Mouse (Mus musculus): ENCODE results near the gene Samd11. TPM values are rescaled to one million over a fixed set of nuclear protein-coding genes. Genes with fewer than 3 reads are reported as not detected.

Gene Samd11
- polyA plus RNA-seq, 1 experiment, result 0.02 TPM

DNA sequence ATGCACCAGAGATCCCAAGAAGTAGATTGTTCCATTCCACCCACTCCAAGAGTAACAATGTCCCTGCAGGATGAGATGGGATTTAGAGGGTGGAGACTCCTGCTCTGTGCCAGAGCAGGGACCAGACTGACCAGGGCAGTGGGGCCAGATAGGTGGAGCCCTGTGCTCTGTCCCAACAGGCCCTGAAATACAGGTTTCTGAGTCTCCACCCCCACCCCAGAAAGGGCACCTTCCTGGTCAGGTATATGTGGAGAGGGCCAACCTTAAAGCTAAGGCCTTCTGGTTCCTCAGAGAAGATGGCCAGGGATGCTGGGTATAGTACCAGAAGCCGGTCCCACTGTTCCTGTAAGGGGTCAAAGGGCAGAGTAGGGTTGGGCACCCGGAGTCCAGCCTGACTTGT lies 31.2 kb downstream of the Samd11 start:
- no peak for TF ChIP-seq GATA1 (IDR thresholded peaks at IDR 0.05; ENCODE audit: low read length)

DNA sequence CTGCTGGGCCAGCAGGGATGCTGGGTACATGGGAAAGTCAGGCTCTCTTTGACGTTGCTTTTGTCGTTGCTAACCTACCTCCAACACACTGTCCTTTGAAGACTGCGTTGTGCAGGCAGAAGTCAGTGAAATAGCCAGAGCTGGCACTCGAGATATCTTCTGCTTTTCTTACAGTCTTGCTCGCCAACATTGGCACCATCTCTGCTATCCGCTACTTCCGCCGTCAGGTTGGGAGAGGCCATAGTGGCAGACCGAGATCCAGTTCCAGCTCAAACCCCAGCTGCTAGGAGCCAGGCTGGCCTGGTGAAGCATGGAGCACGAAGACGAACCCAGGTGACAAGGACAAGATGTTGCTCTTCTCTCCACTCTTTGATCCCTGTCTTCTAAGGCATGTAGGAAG lies 35.5 kb downstream of the Samd11 start:
- no peak for TF ChIP-seq GATA1 (IDR thresholded peaks at IDR 0.05; ENCODE audit: low read length)

DNA sequence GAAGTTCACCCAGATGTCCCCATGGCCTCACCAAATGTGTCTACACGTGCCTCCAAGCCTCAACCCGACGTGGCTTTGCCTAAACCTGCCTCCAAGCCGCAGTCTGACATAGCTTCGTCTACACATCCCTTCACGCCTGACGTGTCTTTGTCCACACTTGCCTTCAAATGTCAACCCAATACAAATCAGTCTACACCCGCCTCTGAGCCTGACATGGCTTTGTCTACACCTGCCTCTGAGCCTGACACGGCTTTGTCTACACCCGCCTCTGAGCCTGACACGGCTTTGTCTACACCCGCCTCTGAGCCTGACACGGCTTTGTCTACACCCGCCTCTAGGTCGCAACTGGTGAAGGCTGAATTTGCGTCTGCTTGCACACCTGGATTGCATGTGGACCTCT lies 37.6 kb downstream of the Samd11 start:
- no peak for TF ChIP-seq GATA1 (IDR thresholded peaks at IDR 0.05; ENCODE audit: low read length)

DNA sequence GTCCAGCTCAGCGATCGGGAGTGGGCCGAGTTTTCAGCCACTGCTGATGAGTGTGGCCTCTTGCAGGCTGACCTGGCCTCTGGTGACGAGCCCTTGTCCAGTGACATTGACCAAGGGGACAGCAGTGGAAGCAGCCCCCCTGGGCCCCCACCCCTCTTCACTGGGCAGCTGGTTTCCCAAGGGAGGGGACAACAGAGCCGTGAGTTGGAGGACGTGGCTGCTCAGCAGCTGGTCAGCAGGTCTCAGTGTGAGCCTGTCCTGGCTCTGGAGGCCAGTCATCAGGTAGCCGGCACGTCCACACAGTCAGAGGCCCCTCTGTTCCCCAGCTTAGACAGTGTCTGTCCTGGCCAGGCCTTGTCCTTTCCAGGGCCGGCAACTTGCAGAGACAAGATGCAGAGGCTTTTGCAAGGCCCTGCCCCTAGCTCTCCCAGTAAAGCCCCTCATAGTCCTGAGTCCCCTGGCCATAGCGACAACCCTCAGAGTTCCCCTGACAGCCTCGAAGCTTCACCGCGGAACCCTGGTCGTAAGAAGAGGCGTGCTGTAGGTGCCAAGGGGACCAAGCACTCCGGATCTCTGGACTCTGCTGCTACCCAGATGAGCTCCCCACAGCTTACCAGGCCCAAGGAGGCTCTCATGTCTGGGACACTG lies 38.3 kb downstream of the Samd11 start:
- no peak for TF ChIP-seq GATA1 (IDR thresholded peaks at IDR 0.05; ENCODE audit: low read length)

DNA sequence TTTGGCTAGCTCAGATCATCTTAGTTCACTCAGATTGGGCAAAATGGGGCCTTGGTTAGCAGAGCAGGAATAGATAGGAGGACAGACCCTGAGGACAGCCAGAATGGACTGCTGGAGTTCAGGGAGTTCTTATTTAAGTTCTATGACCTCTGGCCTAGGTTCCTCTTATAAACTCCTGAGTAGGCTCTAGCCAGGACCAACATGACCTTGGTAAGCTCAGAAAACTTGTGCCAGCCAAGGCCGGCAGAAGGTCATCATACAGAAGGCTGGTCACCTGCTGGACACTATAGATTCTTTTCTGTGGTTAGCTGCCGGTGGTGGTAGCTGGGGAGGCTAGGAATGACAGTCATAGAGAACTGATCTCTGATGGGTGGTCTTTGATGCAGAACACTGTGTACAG lies 39.3 kb downstream of the Samd11 start:
- no peak for TF ChIP-seq GATA1 (IDR thresholded peaks at IDR 0.05; ENCODE audit: low read length)

DNA sequence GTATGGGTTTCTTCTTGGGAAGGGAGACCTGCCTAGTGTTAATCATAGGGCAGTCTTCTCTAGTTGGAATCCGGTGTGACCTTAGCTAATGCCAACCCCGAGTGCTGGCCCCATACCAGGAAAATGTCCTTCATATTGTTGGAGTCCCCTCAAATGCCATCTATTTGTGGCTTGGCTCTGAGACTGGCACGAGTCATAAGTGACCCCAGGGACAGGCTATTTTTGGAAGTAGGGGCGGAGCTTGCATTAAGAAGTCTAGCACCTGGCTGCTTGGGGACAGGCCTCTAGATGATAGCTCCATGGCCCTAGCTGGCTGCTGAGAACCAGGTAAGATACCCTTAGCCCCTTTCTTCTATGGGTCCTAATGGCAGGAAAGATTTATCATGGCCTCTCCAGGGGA lies 39.8 kb downstream of the Samd11 start, which contains the start of gene Perm1:
TSS of gene Perm1 (plus strand) at position 220 of the 400 bp plus-strand sequence.
- TF ChIP-seq GATA1 (IDR thresholded peaks at IDR 0.05; ENCODE audit: low read length), result no peak

DNA sequence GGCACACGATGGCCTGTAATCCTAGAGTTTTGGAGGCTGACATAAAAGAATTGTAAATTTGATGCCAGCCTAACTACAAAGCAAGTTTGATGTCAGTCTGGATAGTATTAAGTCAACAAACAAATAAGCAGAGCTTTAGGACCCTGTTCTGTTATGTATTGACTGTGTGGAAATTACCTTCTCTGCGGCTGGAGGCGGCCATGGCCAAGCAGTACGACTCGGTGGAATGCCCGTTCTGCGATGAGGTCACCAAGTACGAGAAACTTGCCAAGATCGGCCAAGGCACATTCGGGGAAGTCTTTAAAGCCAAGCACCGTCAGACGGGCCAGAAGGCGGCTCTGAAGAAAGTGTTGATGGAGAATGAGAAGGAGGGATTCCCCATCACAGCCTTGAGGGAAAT lies 42.3 kb downstream of the Samd11 start:
- no peak for TF ChIP-seq GATA1 (IDR thresholded peaks at IDR 0.05; ENCODE audit: low read length)

DNA sequence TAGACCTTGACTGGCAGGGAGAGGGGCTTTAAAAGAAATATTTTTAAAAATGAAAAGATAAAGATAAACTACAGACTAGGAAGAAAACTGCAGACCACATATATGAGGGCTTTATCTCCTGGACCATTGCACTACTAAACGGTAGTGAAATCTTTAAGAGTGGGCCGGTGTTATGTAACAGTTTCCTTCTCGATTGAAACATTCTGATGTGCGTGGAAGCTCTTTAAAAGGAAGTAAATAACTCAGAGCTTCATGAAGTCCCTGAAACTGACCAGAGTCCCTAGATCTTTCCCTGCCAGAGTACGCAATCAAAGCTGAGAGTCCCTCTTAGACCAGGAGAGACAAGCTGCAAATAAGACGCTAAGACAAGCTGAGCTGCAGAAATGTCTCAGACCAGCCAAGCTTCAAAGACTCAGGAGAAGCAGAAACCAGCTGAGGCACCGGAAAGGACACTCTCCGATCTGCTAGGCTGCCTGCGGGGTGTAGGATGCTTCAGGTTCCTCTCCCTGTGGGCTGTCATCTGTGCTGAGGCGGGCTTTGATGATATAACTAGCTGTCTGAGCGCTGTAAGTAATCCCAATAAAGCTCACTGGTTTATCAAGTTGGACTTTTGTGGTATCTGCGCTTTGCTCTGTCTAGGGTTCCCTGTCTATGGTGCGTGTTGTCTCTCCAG lies 45.4 kb downstream of the Samd11 start:
- TF ChIP-seq GATA1 (IDR thresholded peaks at IDR 0.05; ENCODE audit: low read length), result no peak

DNA sequence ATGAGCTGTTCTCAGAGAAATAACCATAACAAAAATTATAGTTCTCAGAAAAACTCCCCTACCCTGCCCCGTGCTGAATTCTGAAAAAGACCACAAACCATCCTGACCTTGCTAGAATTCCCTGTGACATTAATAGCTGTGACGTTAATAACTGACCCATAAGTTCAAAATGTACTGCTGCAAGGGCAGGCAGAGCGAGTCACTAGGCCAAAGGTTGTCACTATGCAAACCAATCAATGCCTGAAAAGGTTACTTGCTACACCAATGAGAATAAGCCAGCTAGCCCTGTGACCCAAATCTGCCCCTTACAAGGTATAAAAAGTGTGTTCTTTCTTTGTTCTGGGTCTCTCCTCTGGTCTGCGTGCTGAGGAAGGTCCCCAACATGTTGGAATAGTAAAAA lies 46.6 kb downstream of the Samd11 start:
- no peak for TF ChIP-seq GATA1 (IDR thresholded peaks at IDR 0.05; ENCODE audit: low read length)

DNA sequence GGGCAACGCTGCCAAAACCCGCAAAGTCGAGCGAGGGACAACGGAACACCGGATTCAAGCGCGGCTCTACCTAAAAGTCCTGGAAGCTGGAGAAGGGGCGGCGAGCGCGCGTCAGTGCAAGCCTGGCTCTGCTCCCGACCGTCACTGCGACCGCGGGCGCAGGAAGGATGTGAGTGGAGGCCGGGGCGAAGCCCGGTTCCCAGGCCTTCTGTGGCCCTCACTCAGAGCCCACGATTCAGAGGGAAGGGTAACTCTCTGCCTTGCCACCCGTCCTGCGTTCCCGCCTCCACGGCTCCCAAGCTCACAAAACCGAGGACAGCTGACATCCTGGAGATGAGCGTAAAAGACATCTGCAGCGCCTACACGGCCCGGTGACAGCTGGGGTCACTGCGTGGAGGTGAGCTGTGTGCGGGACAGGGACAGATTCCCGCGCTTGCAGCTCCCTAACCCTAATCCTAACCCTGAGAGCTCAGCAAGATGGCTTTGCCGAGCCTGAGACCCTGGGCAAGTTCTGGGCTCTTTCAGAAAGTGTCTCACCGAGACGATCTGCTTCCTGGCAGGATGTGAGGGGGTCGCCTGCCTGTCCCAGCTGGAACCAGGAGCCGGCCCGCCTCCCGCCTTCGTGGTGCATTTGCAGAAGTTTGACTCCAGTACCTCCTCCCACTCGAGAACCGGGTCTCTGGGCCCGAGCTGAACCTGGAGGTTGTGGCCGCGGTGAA lies 51.9 kb downstream of the Samd11 start:
- TF ChIP-seq GATA1 (IDR thresholded peaks at IDR 0.05; ENCODE audit: low read length), result no peak

DNA sequence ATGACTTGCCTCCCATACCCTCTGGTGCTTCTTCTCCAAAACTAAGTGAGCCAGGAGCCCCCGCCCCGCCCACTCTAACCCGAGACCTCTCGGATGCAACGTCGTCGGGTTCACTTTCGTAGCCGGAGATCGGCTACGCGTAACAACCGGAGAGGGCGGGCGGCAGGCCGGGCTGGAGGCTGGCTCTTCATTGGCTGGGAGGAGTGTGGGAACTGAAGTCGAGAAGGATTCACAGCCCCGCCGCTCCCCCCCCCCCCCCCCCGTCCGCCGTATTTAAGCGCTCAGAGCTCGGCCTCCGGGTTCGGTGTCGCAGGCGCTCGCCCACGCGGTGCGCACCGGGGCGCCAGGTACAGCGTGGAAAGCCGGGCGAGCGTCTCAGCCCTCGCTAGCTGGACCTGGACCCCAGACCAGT lies 52.5 kb downstream of the Samd11 start, which contains the start of gene AW011738:
TSS of gene AW011738 (plus strand) at position 304 of the 412 bp plus-strand sequence.
- TF ChIP-seq GATA1 (IDR thresholded peaks at IDR 0.05; ENCODE audit: low read length), result no peak

DNA sequence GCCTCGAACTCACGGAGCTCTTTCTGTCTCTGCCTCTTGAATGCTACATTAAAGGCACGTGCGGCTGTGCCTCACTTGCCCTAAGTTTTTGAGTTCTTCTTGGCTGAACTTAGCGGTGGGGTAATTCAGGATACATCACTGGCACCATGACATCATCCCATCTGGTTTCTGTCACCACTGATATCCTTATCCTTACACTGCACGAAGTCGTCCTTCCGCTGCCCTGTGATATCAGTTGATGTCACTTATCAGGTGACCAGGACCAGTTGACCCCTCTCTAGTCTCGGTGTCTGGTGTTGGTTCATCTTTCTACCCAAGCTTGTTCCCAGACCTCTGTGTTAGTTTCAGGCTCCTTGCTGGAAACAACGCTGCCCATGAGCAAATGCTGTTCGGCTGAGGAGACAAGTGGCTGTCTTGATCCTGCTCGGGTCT lies 53.0 kb downstream of the Samd11 start:
- no peak for TF ChIP-seq GATA1 (IDR thresholded peaks at IDR 0.05; ENCODE audit: low read length)

DNA sequence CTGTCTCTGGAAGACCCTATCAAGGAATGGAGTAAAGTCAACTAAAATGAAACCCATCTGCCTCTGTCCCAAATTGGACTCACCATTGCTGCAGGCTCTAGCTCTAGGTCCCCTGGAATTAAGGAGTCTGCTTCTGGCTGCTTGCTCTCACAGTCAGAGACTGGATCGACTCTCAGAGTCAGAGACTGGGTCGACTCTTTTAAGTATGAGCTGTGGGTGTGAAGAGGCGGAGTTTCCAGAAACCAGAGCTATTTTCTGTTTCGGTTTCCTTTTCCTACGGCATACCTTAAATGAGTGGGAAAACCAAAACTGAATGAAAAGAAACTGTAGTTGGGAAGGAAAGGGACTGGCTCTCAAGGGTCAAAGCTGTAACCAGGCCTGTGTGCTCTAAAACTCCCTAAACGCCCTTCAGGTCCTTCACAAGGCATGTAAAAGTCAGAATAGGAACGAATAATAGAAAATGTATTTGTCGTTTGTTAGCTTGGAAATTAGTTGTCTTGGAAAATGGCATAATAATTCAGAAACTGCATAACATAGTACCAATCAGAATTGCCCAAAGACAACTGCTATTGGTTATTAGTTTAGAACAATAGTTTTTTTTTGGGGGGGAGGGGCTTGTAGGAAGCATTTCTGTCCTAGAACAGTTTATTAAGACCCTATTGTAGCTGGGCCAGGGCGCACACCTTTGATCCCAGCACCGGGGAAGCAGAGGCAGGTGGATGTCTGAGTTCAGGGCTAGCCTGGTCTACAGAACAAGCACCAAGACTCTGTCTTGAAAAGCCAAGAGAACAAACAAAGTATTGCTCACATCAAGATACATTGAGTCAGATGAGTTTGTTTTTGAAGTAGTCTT lies 54.6 kb downstream of the Samd11 start, which contains the start of gene Isg15:
TSS of gene Isg15 (minus strand) at position 196 of the 853 bp plus-strand sequence.
- TF ChIP-seq GATA1 (IDR thresholded peaks at IDR 0.05; ENCODE audit: low read length), result no peak

DNA sequence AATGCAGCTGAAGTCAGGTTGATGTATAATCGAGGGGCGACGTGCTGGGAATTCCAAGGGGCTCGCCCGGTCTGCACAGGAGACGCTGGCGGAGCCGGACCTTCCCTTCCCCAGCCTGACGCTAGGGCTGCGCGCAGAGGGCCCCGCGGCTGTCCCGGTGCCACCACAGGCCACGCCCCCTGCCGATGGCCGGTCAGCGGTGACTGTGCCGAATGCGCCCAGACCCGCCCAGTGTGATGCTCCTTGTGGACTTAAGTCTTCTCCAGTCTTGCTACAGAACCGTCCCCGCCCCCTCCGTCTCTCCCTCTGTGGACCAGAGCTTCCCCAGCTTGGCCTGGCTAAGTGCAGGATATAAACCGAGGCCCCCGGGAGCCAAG lies 57.6 kb downstream of the Samd11 start:
- TF ChIP-seq GATA1 (IDR thresholded peaks at IDR 0.05; ENCODE audit: low read length), result no peak

DNA sequence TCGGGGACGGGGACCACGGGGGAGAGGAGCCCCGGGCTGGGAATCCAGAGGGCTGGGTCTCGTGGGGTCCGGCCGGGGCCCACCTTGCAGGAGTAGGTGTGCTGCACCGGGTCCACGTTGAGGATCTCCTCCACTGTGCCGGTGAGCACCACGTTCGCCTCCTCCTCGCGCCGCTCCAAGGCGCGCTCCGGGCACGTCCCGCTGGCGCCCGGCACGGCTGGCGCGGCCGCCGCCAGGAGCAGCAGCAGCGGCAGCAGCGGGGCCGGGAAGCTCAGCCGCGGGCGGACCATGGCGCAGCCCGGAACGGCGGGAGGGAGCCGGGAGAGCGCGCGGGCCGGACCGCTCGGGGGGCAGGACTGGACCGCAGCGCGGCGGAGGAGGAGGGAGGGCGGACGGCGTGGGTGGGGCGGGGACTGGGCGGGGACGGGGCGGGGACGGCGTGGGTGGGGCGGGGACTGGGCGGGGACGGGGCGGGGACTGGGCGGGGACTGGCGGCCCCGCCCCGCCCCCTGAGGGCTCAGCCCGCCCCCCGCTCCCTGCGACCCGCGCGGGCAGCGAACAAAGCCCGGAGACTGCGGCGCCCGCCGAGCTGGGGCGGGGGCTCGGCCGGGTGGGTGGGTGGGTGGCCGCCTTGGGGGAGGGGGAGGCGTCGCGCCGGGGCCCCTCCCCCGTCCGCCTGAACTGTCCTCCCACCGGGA lies 58.2 kb downstream of the Samd11 start, which contains the start of gene Agrn:
TSS of gene Agrn (minus strand) at position 358 of the 698 bp plus-strand sequence.
- no peak for TF ChIP-seq GATA1 (IDR thresholded peaks at IDR 0.05; ENCODE audit: low read length)

Other genes starting within 250 kb of the Samd11 start
- gene Tnfrsf4, start 241.8 kb downstream of the Samd11 start, polyA plus RNA-seq (2012), result 0.60 and 2.3 TPM in 2 replicates
- 0.10 and 0.16 TPM in 2 replicates for gene Tnfrsf18, start 229.5 kb downstream of the Samd11 start, polyA plus RNA-seq (2012)
- gene Ttll10, start 196.2 kb downstream of the Samd11 start, polyA plus RNA-seq (2012), result not detected in 2 replicates
- 9.5 and 12.0 TPM in 2 replicates for gene 9430015G10Rik, start 145.7 kb downstream of the Samd11 start, polyA plus RNA-seq (2012)
- 0.17 and 0.23 TPM in 2 replicates for gene Rnf223, start 125.1 kb downstream of the Samd11 start, polyA plus RNA-seq (2012)
- 0.23 and 0.39 TPM in 2 replicates for gene Agrn, start 58.2 kb downstream of the Samd11 start, polyA plus RNA-seq (2012)
- gene Isg15, start 54.8 kb downstream of the Samd11 start, polyA plus RNA-seq (2012), result not detected in 2 replicates
- not detected in 2 replicates for gene AW011738, start 52.4 kb downstream of the Samd11 start, polyA plus RNA-seq (2012)
- not detected in 2 replicates for gene Perm1, start 39.8 kb downstream of the Samd11 start, polyA plus RNA-seq (2012)
- gene Plekhn1, start 20.8 kb downstream of the Samd11 start, polyA plus RNA-seq (2012), result 7.6 and 12.9 TPM in 2 replicates
- gene Noc2l, start 19.6 kb downstream of the Samd11 start, polyA plus RNA-seq (2012), result 63.7 and 72.4 TPM in 2 replicates
- gene Vmn2r-ps159, start 75.4 kb upstream of the Samd11 start, polyA plus RNA-seq (2012), result not detected in 2 replicates

Measured in G1E-ER4 (cell line).